Mouse (Mus musculus): ENCODE results near the gene Gba2. TPM values are rescaled to one million over a fixed set of nuclear protein-coding genes. Genes with fewer than 3 reads are reported as not detected.

Gene Gba2
- total and polyA plus RNA-seq, 3 experiments, result 6.8 to 13.9 (median 13.0) TPM

- DNase-seq, result no peak
Measured at GRCm38 (mm10) chr4:43582241-43582640, 3.6 kb upstream of the Gba2 start.

GRCm38 (mm10) chr4:43581381-43581780 lies 2.7 kb upstream of the Gba2 start:
- no peak for DNase-seq

DNA sequence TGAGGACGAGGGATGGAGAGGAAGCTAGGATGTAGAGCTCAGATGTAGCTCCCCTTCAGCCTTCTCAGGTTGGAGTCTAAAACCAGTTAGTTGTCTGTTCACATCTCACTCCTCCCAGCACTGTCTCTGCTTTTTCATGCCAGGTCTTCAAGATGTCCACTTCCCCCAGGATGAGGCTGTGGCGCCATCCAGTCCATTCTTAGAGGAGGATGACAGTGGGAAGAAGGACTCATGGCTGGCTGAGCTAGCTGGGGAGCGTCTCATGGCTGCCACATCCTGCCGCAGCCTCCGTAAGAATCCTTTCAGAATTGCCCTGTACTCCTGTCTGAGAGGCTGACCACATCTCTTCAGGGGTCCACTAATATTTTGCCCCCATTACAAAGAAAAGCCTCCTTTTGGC lies 2.0 kb upstream of the Gba2 start:
- no peak for DNase-seq

DNA sequence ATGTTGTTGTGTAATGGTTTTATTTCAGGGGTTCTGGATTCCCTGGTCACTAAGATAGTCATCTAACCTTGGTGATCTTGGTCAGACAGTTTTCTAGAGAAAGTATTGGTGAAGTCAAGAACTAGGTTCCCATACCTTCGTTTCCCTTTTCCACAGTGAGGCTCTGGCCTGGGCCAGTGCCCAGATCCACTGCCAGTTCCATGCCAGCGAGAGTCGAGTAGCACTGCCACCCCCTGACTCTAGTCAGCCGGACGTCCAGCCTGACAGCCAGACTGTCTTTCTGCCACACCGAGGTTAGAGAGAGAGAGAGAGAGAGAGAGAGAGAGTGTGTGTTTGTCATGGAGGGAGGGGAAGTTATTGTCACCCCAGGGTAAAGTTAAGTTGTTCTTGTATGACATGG lies 1.1 kb upstream of the Gba2 start:
- no peak for DNase-seq

GRCm38 (mm10) chr4:43579256-43579655 lies 583 bp upstream of the Gba2 start:
- no peak for DNase-seq

DNA sequence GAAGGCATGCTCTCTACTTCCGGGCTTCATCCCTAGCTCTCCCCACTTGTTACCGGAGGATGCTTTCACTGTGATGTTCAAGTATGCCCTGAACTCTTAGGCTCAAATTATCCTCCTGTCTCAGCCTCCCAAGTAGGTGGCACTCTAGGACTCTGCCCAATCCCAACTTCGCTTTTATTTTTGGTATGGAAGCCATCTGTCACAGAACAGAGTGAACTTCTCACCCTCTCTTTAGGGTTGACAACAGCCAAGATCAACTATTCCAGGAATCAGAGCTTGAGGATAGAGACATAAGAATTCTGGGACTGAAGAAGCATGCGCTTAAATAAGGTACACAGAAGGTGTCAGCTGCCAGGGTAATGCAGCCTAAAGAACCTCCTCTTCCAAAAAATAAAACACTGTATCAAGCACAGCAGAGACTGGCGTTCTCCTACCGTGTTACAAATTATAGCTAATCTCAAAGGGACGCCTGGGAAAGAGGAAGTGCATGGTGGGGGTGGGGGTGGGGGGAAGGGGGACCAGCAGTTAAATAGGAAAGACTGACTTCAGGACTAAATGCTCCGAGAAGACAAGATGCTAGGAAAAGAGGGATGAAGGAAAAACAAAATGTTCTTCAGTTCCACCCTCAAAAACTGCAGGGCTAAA lies 1.3 kb downstream of the Gba2 start:
- no peak for DNase-seq

DNA sequence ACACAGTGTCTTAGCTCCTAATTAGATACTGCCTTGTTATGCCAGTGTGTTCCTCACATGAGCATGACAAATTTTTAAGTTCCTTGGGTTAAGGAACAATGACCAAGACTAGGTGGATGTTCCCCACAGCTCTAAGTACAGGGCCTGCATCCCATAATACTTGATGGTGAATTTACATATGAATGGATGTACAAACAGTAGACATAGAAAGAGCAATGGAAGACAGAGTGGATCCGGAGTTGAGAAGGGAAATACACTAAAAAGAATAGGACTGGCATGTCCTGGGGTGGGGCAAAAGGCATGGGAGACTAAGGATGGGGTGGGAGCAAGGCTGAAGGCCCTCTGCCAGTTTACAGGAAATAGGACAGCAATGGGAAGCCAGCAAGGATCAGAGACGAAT lies 3.3 kb downstream of the Gba2 start:
- DNase-seq, result no peak

GRCm38 (mm10) chr4:43573561-43573960 lies 5.1 kb downstream of the Gba2 start:
- DNase-seq, result no peak

GRCm38 (mm10) chr4:43571395-43572045 lies 7.2 kb downstream of the Gba2 start:
- no peak for DNase-seq

DNA sequence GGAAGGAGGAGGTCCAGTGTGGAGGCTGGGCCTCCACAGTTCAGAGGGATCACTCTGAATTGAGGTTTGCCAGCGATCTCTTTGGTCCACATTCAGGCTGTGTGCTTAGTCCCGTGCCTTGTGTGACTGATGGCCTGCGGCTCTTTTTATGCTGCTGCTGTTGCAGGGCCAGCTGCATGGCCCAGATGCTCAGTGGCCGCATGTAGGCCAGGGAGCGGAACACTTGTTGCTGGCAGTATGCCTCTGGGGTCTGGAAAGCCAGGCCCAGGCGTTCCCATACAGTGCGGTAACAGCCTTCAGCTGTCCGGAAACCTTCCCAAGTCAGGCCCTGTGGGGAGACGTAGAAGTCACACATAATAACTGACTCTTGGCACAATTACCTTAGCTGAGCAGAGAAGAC lies 11.5 kb downstream of the Gba2 start:
- no peak for DNase-seq

DNA sequence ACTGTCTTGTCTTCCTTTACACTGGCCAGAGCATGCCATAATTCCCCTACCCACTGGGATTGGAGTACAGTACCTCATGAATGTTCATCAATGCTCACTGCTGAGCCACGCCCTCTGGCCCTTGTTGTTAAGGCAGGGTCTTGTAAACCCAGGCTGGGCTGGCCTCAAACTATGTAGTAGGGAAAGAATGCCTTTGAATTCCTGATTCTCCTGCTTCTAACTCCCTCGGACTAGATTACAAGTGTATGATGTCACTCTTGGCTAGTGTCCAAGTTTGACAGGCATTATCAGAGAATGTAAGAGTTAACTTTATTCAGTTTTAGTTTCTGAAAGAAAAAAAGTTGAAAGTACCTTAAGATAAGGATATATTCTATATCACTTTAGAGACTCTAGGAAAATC lies 14.4 kb downstream of the Gba2 start:
- no peak for DNase-seq

GRCm38 (mm10) chr4:43563601-43563875 lies 15.1 kb downstream of the Gba2 start:
- DNase-seq, result no peak

GRCm38 (mm10) chr4:43562769-43563600 lies 15.7 kb downstream of the Gba2 start:
- DNase-seq, result no peak

DNA sequence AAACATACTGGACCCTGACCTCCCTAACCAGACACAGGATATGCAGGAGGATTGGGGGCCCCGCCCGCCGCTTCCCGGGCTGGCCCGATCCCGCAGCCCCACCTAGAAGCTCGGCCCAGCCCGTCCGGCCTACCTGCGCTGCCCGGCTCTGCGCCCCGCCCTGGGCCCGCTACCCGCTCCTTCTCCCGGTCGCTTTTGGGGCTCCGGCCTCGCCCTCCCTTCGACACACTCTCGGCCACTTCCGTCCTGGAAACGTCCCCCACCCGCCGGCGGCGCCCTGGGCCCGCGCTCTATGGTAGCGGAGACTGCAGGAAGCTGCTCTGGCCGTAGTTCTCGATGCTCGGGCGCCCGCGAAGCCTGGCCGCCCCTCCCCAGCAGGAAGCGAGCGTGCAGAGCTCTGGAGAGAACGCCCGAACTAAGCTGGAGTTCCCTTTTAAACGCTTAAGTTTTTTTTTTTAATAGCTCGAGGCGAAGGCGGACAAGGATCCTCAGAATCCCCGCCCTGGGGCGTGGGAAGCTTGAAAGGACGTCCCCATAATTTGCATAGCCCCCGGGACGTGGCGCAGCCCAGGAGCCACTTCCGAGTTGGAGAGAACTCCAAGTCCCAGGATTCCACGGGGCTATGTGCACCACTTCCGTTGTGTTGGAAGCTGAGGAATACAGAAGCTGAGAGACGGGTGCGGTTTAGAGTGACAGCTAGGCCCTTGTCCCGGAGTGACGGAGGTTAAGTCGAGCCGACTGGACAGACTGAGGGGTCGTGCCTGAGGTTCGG lies 16.5 kb downstream of the Gba2 start, which contains the start of the genes Creb3 and Tln1:
TSS of gene Creb3 (plus strand) at position 336 of the 772 bp plus-strand sequence.
TSS of gene Tln1 (minus strand) at position 695 of the 772 bp plus-strand sequence.
- DNase-seq, result peak; percentile 97

- no peak for DNase-seq
Measured at GRCm38 (mm10) chr4:43561436-43561996, 17.2 kb downstream of the Gba2 start.

DNA sequence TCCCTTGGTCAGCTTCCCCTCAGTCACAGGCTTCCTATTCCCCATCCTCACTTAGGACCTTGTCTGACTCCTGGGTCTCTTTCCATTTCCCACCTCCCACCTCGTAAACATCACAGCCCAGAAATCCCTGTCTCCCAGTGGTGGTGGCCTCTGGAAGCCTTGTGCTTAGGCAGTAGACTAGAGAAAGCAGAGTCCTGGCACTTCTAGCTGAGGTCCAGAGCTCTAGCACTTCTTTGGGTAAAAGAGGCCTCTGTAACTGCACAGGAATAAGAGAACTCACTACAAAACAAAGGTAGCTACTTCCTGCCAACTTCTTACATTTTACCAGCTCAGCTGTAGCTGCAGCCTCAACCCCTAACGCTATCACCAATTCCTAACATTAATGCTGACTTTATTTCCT lies 17.7 kb downstream of the Gba2 start:
- no peak for DNase-seq

DNA sequence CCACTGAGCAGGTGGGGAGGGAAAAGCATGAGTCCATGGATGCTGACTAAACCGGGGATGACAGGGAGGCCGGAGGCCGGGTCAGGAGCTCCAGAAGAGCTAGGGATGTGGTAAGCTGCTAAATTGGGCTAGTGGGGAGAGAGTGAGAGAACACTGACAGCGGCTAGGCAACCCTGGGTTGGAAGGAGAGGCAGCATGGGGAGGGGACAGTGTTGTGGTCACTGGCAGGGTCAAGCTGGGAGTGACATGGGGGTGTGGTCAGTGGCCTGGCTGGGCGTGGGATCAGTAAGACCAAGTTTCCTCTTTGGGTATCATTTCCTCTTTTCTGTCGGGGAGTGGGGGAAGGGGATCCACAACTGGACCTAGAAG lies 18.4 kb downstream of the Gba2 start:
- peak; percentile 80 for DNase-seq

- no peak for DNase-seq
Measured at GRCm38 (mm10) chr4:43559519-43560242, 19.0 kb downstream of the Gba2 start.

- DNase-seq, result peak; percentile 89
Measured at GRCm38 (mm10) chr4:43558631-43559356, 19.9 kb downstream of the Gba2 start.

DNA sequence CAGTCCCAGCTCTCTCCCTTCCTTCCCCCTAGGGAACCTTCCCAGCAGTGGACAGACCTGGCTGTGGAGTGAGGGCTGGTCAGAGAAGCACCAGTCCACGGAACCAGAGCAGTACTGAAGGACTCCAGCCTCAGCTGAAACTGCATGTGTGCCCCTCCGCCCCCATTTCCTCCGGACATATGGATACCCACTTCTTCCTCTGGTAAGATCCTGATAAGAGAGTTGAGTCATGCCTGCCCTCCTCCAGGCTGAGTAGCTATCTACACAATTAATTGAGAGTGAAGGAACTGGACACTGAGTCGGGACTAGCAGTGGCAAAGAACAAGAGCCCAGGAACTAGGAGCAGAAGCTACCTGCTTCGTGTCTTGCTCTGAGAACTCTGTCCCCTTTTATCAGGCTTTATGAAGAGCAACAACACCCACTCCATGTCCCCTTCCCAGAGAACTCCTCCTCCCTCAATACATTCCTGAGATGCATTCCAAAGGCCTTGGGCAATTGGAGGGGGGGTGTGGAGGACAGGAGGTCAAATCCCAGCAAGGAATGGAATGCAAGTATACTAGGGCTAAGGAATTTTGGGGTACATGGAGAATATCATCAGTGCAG lies 20.5 kb downstream of the Gba2 start:
- DNase-seq, result peak; percentile 58
